Mouse (Mus musculus) heart, postnatal 0 days (tissue): ENCODE measurements at regions not wholly inside any gene's neighbourhood (a gene's known extent, or its start where the extent isn't known, plus 50 kb on each side); places are given as distances from the start of the nearest gene placed in this dataset.

ENCODE experiments used
- CTCF ChIP-seq: IDR thresholded peaks from 2 replicates; pipeline ENCODE4 v1.5.1; 2016; ENCODE audit warnings: antibody characterized with exemption, control low read depth, low read depth
- EP300 ChIP-seq: IDR thresholded peaks from 2 replicates; pipeline ENCODE4 v1.6.1; 2016; ENCODE audit warnings: antibody characterized with exemption, low read depth

DNA sequence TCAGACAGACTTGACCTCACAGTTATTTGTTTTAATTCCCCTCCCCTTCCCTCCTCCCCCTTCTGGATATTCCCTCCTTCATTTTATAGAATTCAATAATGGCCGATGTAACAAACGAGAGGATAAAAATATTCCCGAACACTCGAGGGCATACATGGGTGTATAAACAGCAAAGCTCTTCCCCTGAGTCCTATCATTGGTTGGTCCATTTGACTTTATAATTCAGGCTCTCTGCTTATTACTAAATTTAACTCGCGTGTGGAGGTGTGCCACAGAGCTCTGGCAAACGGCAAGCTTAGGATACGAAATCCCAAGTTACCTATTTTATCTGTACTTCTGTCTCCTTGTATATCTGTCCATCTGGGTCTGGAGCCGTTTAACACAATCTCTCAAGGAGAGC lies 82.1 kb upstream of the Zfp64 start:
- TF ChIP-seq CTCF (no peak), EP300 (no peak)
